Mouse (Mus musculus) kidney, embryonic 14.5 days (tissue): Measurements from ENCODE around the gene Opalin. TPM values are rescaled to one million over a fixed set of nuclear protein-coding genes. Genes with fewer than 3 reads are reported as not detected.

Experiments used
- ATAC-seq: fragments of 200-750 bp; cut with Nextera tagmentation; 2 replicates; pipeline ENCODE4 v1.8.0; 2017; ENCODE audit warnings: moderate number of reproducible peaks, mild to moderate bottlenecking, moderate TSS enrichment, moderate library complexity; ENCODE audit not compliant: low FRiP score, low TSS enrichment
- H3K27ac ChIP-seq: fragments of 300-500 bp; sonication (generic); 2 replicates; pipeline ENCODE4 v1.5.1; 2014; ENCODE audit warnings: low read depth, mild to moderate bottlenecking, low read length, moderate library complexity, mixed read lengths
- H3K27me3 ChIP-seq: fragments of 300-500 bp; sonication (generic); 2 replicates; pipeline ENCODE4 v1.6.1; 2014; ENCODE audit warnings: mild to moderate bottlenecking, low read length; ENCODE audit not compliant: control insufficient read depth, insufficient read depth
- H3K36me3 ChIP-seq: fragments of 300-500 bp; sonication (generic); 2 replicates; pipeline ENCODE4 v1.6.1; 2014; ENCODE audit warnings: low read length, mixed read lengths; ENCODE audit not compliant: control insufficient read depth, insufficient read depth
- H3K4me1 ChIP-seq: fragments of 300-500 bp; sonication (generic); 2 replicates; pipeline ENCODE4 v1.6.1; 2014; ENCODE audit warnings: low read length, mixed read lengths; ENCODE audit not compliant: control insufficient read depth, insufficient read depth
- H3K4me2 ChIP-seq: fragments of 300-500 bp; sonication (generic); replicated peaks from 2 replicates; pipeline ENCODE4 v1.6.1; 2014; ENCODE audit warnings: low read depth, mild to moderate bottlenecking, low read length
- H3K4me3 ChIP-seq: fragments of 300-500 bp; sonication (generic); 2 replicates; pipeline ENCODE4 v1.5.1; 2014; ENCODE audit warnings: mild to moderate bottlenecking, low read length
- H3K9ac ChIP-seq: fragments of 300-500 bp; sonication (generic); 2 replicates; pipeline ENCODE4 v1.6.1; 2014; ENCODE audit warnings: low read depth, mild to moderate bottlenecking, low read length, moderate library complexity
- H3K9me3 ChIP-seq: fragments of 300-500 bp; sonication (generic); 2 replicates; pipeline ENCODE4 v1.6.1; 2016; ENCODE audit warnings: low read length; ENCODE audit not compliant: control insufficient read depth
- WGBS: fragments of 180-500 bp; shearing (Covaris S2); extraction: QIAGEN DNeasy Blood & Tissue Kit; methylation state at CpG from one replicate; pipeline ENCODE4 v1.1.7; 2014; 5-methylcytosine and 5-hydroxymethylcytosine counted together
- polyA plus RNA-seq: library from polyadenylated mRNA; unstranded; fragments of >200 nt; fragmentation: Nextera tagmentation; extraction: Ambion mirVana; gene quantifications from 2 replicates; pipeline ENCODE4 v1.2.1, GENCODE M21; 2014

Opalin gene
- polyA plus RNA-seq, 1 experiment from 2014 or later, result not detected

DNA sequence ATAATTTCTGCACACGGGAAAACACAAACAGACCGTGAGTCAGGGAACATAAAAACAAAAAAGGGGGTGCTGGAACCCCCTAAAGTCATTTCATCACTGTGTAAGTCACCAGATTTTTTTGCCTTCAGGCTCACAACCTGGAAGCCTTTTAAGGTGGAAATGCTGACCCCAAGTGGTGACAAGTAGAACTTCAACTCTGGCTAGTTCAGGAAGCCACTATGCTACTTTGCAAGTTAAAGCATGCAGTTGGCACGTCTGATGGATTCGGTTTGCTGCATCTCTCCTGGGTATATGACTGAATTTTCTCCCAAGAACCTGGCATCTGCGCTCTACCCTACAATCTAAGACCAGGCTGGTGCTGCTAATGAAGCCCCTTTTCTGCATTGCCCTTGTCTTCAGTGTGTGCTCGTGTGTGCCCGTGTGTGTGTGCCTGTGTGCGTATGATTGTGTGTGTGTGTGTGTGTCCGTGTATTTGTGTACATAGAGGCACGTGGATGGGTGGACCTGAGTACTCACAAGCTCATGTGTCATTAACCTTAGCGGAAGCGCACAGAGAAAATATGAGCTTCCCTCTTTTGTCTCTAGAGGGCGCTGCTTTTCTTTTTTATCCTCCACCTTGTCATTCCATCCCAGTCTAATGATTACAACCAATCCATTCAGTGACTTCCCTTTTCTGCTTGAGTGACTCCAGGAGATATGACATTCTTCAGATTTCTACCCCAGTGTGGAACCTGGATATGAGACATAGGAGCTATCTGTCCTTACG is 60.8 kb downstream of the Opalin start:
- ATAC-seq, result peak; percentile 28
- 19% methylated on average over 14 of the region's 14 CpGs for WGBS
- Histone ChIP-seq H3K36me3 (no peaks in the 10 kb centered on the region), H3K9me3 (no peaks in the 10 kb centered on the region), H3K27me3 (no peaks in the 10 kb centered on the region), H3K9ac (no peak overlapping the region), H3K27ac (no peak overlapping the region), H3K4me1 (0 out of 2 replicates have a peak, but pooled peaks cover 9% of the 10 kb centered on the region), H3K4me3 (no peak overlapping the region), H3K4me2 (peak overlapping the region; percentile 36; the same call in 1 of the 2 replicates)

DNA sequence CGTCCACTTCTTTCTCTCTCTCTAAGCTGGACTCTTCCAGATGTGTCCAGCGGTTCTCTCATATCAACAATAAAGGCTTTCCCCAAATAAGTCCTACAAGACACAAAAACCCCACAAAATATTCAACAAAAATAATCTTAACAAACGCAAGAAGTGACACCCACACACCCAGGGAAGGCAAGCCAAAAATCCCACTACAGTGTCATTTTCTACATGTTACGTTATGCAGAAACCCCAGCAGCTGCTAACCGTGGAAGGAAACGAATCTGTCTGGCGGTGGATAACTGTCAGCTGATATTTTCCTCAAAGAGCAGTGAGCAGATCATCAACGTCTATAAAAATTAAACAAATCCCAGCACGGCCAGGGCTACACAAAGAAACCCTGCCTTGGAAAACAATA is 62.9 kb downstream of the Opalin start:
- H3K4me3 ChIP-seq, result no peak overlapping the region
- WGBS, result 39% methylated on average over 9 of the region's 9 CpGs
- no peak overlapping the region for H3K4me2 ChIP-seq
- no peak for ATAC-seq
- H3K4me1 ChIP-seq, result 0 out of 2 replicates have a peak, but pooled peaks cover 9% of the 10 kb centered on the region
- H3K9ac ChIP-seq, result no peak overlapping the region
- no peaks in the 10 kb centered on the region for H3K9me3 ChIP-seq
- H3K27me3 ChIP-seq, result no peaks in the 10 kb centered on the region
- no peaks in the 10 kb centered on the region for H3K36me3 ChIP-seq
- no peak overlapping the region for H3K27ac ChIP-seq

DNA sequence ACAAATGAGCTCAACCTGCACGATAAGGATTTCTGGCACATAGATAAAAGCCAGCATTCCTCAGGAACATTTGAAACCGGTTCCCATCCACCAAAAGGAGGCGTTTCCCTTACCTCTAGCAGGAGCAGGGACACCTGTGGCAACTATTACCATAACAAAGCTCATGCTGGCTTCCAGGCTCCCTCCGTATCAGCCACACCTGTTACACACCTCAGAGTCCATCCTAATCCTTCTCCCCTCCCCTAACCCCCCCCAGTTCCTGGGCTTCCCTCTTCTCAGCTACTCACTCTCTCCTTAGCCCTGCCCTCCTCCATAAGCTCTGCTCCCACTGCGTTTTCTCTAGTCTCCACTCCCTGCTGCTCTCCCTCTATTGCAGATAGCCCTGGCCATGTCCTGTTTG is 63.3 kb downstream of the Opalin start:
- Histone ChIP-seq H3K36me3 (no peaks in the 10 kb centered on the region), H3K27ac (no peak overlapping the region), H3K4me2 (no peak overlapping the region), H3K9me3 (no peaks in the 10 kb centered on the region), H3K9ac (no peak overlapping the region), H3K4me1 (0 out of 2 replicates have a peak, but pooled peaks cover 9% of the 10 kb centered on the region), H3K27me3 (no peaks in the 10 kb centered on the region), H3K4me3 (no peak overlapping the region)
- no peak for ATAC-seq
- WGBS, result 6% methylated on average over 5 of the region's 5 CpGs

Other genes with a start within 250 kb of the Opalin start
- gene Ccnj, start 245.8 kb downstream of the Opalin start, polyA plus RNA-seq, result 6.7 and 13.4 TPM in 2 replicates
- 16.8 and 19.0 TPM in 2 replicates for gene Zfp518a, start 182.4 kb downstream of the Opalin start, polyA plus RNA-seq
- gene Blnk, start 82.6 kb downstream of the Opalin start, polyA plus RNA-seq, result 10.5 and 11.9 TPM in 2 replicates
- 0.16 and 0.19 TPM in 2 replicates for gene Dntt, start 47.8 kb downstream of the Opalin start, polyA plus RNA-seq
- not detected in 2 replicates for gene Tll2, start 129.7 kb upstream of the Opalin start, polyA plus RNA-seq
- gene Tm9sf3, start 186.9 kb upstream of the Opalin start, polyA plus RNA-seq, result 86.0 and 149 TPM in 2 replicates